Mouse (Mus musculus): ENCODE data around the gene Tcl1b3. TPM values are rescaled to one million over a fixed set of nuclear protein-coding genes. Genes with fewer than 3 reads are reported as not detected.
"Not testable (repeated sequence)": the region's sequence is repeated elsewhere in the genome, so short reads cannot be mapped to it uniquely, and the experiment has no call there.

Gene Tcl1b3
- not detected in 2 replicates for polyA plus RNA-seq (2014; fragmentation: Nextera tagmentation; extraction: Ambion mirVana)

DNA sequence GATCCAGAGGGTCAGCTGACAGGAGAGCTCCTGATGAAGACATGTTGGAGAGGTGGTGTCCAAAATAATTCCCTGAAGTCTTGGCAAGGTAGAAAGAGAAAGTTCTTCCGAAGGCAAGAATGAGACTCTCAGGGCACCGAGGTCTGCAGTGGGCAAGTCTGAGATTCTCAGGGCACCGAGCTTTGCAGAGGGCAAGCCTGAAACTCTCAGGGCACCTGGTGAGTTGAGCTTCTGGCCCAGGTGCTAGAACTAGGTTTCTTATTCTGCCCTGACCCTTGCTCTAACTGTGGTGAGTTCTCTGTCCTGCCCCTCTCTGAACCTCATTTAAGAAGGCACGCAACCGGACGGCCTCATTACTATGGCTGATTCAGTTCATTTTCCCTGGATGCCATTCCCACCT lies at the start of gene Tcl1b3:
Gene Tcl1b3 (plus strand): TSS at position 301 of the 400 bp plus-strand sequence.
- not testable (repeated sequence) for H3K27ac ChIP-seq (replicated peaks; ENCODE audit: low read depth, low read length); H3K4me1 ChIP-seq (ENCODE audit: control insufficient read depth, insufficient read depth, low read length); H3K27me3 ChIP-seq (replicated peaks; ENCODE audit: control insufficient read depth, insufficient read depth, low read length); ATAC-seq (ENCODE audit: low read depth); H3K4me3 ChIP-seq (ENCODE audit: low read depth, low read length); H3K4me2 ChIP-seq (ENCODE audit: low read depth, low read length); H3K9ac ChIP-seq (ENCODE audit: low read depth, low read length); H3K9me3 ChIP-seq (ENCODE audit: control insufficient read depth, low read length); DNase-seq (ENCODE audit: low spot score); H3K36me3 ChIP-seq (ENCODE audit: control insufficient read depth, insufficient read depth, low read length)
- WGBS: 94% methylated on average over 6 of the region's 6 CpGs

GRCm38 (mm10) chr12:105143096-105143495 lies 47.7 kb upstream of the Tcl1b3 start:
- ATAC-seq (ENCODE audit: low read depth) (no peak), DNase-seq (ENCODE audit: low spot score) (no peak)
- H3K36me3 ChIP-seq (ENCODE audit: control insufficient read depth, insufficient read depth, low read length): no peaks in the 10 kb centered on the region
- H3K4me3 ChIP-seq (ENCODE audit: low read depth, low read length): no peak overlapping the region
- H3K9me3 ChIP-seq (ENCODE audit: control insufficient read depth, low read length): no peaks in the 10 kb centered on the region
- 95% methylated on average over 3 of the region's 3 CpGs for WGBS
- no peaks in the 10 kb centered on the region for H3K4me1 ChIP-seq (ENCODE audit: control insufficient read depth, insufficient read depth, low read length)
- H3K27ac ChIP-seq (replicated peaks; ENCODE audit: low read depth, low read length): no peak overlapping the region
- no peaks in the 10 kb centered on the region for H3K27me3 ChIP-seq (replicated peaks; ENCODE audit: control insufficient read depth, insufficient read depth, low read length)
- H3K4me2 ChIP-seq (ENCODE audit: low read depth, low read length): no peak overlapping the region
- H3K9ac ChIP-seq (ENCODE audit: low read depth, low read length): no peak overlapping the region

DNA sequence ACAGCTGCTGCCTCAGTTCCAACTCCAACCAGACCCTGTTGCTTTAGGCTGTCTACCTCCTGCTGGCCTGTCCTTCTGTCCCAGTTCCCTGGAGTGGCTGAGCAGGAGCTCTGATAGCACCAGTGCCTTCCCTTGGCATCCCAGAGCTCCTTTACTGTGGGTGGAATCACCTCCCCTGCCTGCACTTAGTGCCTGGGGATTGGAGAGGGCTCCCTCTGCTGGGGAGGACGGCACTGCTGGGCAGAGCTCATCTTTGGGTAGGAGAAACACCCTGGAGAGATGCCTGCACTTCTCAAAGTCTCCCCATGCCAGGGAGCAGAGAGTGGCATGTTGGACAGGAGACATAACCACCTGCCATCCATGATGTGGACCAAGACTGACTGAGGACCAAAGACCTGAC lies 45.9 kb upstream of the Tcl1b3 start:
- not testable (repeated sequence) for H3K4me1 ChIP-seq (ENCODE audit: control insufficient read depth, insufficient read depth, low read length); ATAC-seq (ENCODE audit: low read depth); H3K4me3 ChIP-seq (ENCODE audit: low read depth, low read length); H3K27ac ChIP-seq (replicated peaks; ENCODE audit: low read depth, low read length); H3K9ac ChIP-seq (ENCODE audit: low read depth, low read length); DNase-seq (ENCODE audit: low spot score); H3K27me3 ChIP-seq (replicated peaks; ENCODE audit: control insufficient read depth, insufficient read depth, low read length); H3K36me3 ChIP-seq (ENCODE audit: control insufficient read depth, insufficient read depth, low read length); H3K9me3 ChIP-seq (ENCODE audit: control insufficient read depth, low read length); H3K4me2 ChIP-seq (ENCODE audit: low read depth, low read length)
- 14% methylated on average over 1 of the region's 1 CpGs for WGBS

- WGBS: 87% methylated on average over 3 of the region's 3 CpGs
- no peaks in the 10 kb centered on the region for H3K4me1 ChIP-seq (ENCODE audit: control insufficient read depth, insufficient read depth, low read length)
- no peak within 1 kb of the TSS for H3K27ac ChIP-seq (replicated peaks; ENCODE audit: low read depth, low read length)
- ATAC-seq (ENCODE audit: low read depth): no peak
- no peaks in the 10 kb centered on the region for H3K36me3 ChIP-seq (ENCODE audit: control insufficient read depth, insufficient read depth, low read length)
- no peak within 1 kb of the TSS for H3K9ac ChIP-seq (ENCODE audit: low read depth, low read length)
- no peak within 1 kb of the TSS for H3K4me2 ChIP-seq (ENCODE audit: low read depth, low read length)
- no peaks in the 10 kb centered on the region for H3K27me3 ChIP-seq (replicated peaks; ENCODE audit: control insufficient read depth, insufficient read depth, low read length)
- no peak for DNase-seq (ENCODE audit: low spot score)
- no peak within 1 kb of the TSS for H3K4me3 ChIP-seq (ENCODE audit: low read depth, low read length)
- no peaks in the 10 kb centered on the region for H3K9me3 ChIP-seq (ENCODE audit: control insufficient read depth, low read length)
Observed at GRCm38 (mm10) chr12:105145714-105146113, 45.1 kb upstream of the Tcl1b3 start, which contains the start of gene Tcl1b2. Gene Tcl1b2 (plus strand): TSS chr12:105146014.

DNA sequence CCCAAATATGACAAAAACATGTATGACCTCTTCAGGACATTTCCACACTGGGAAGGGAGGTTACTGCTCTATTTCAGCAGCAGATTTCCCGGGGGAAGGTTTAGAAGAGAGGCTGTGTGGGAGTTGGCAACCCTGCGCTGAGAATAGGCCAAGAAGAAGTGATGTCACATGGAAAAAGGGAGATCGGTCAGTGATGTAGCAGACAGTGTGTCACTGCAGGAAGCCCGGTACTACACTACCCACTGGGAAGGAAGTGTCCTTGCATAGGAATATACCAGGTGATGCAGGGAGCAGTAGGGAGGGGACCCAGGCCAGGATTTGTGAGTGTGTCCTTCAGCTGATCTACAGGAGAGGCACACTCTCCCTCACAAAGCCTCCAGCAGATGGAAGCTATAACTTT lies 35.6 kb upstream of the Tcl1b3 start:
- not testable (repeated sequence) for H3K9me3 ChIP-seq (ENCODE audit: control insufficient read depth, low read length); H3K4me3 ChIP-seq (ENCODE audit: low read depth, low read length); H3K4me2 ChIP-seq (ENCODE audit: low read depth, low read length); H3K4me1 ChIP-seq (ENCODE audit: control insufficient read depth, insufficient read depth, low read length); H3K27me3 ChIP-seq (replicated peaks; ENCODE audit: control insufficient read depth, insufficient read depth, low read length); H3K27ac ChIP-seq (replicated peaks; ENCODE audit: low read depth, low read length); ATAC-seq (ENCODE audit: low read depth); DNase-seq (ENCODE audit: low spot score); H3K36me3 ChIP-seq (ENCODE audit: control insufficient read depth, insufficient read depth, low read length); H3K9ac ChIP-seq (ENCODE audit: low read depth, low read length)
- 67% methylated on average over 4 of the region's 4 CpGs for WGBS

GRCm38 (mm10) chr12:105158842-105159241 lies 32.0 kb upstream of the Tcl1b3 start:
- no peak overlapping the region for H3K4me2 ChIP-seq (ENCODE audit: low read depth, low read length)
- WGBS: 61% methylated on average over 6 of the region's 6 CpGs

GRCm38 (mm10) chr12:105159390-105159789 lies 31.5 kb upstream of the Tcl1b3 start, which contains the start of gene Tcl1b1:
Gene Tcl1b1 (plus strand): TSS chr12:105159690.
- DNase-seq (ENCODE audit: low spot score): no peak
- 76% methylated on average over 4 of the region's 4 CpGs for WGBS
- Histone ChIP-seq H3K36me3 (ENCODE audit: control insufficient read depth, insufficient read depth, low read length) (no peaks in the 10 kb centered on the region), H3K4me2 (ENCODE audit: low read depth, low read length) (no peak within 1 kb of the TSS), H3K27me3 (replicated peaks; ENCODE audit: control insufficient read depth, insufficient read depth, low read length) (no peaks in the 10 kb centered on the region), H3K4me3 (ENCODE audit: low read depth, low read length) (no peak within 1 kb of the TSS), H3K9ac (ENCODE audit: low read depth, low read length) (no peak within 1 kb of the TSS), H3K4me1 (ENCODE audit: control insufficient read depth, insufficient read depth, low read length) (no peaks in the 10 kb centered on the region), H3K27ac (replicated peaks; ENCODE audit: low read depth, low read length) (no peak within 1 kb of the TSS), H3K9me3 (ENCODE audit: control insufficient read depth, low read length) (no peaks in the 10 kb centered on the region)
- ATAC-seq (ENCODE audit: low read depth): no peak

More at GRCm38 (mm10) chr12:105158842-105159241, 32.0 kb upstream of the Tcl1b3 start:
- Histone ChIP-seq H3K27me3 (replicated peaks; ENCODE audit: control insufficient read depth, insufficient read depth, low read length) (no peaks in the 10 kb centered on the region), H3K4me1 (ENCODE audit: control insufficient read depth, insufficient read depth, low read length) (no peaks in the 10 kb centered on the region), H3K9me3 (ENCODE audit: control insufficient read depth, low read length) (no peaks in the 10 kb centered on the region), H3K27ac (replicated peaks; ENCODE audit: low read depth, low read length) (no peak overlapping the region), H3K36me3 (ENCODE audit: control insufficient read depth, insufficient read depth, low read length) (no peaks in the 10 kb centered on the region), H3K9ac (ENCODE audit: low read depth, low read length) (no peak overlapping the region), H3K4me3 (ENCODE audit: low read depth, low read length) (no peak overlapping the region)
- DNase-seq (ENCODE audit: low spot score) (no peak), ATAC-seq (ENCODE audit: low read depth) (no peak)

GRCm38 (mm10) chr12:105166734-105167133 lies 24.1 kb upstream of the Tcl1b3 start:
- no peak overlapping the region for H3K4me2 ChIP-seq (ENCODE audit: low read depth, low read length)
- H3K27me3 ChIP-seq (replicated peaks; ENCODE audit: control insufficient read depth, insufficient read depth, low read length): no peaks in the 10 kb centered on the region
- ATAC-seq (ENCODE audit: low read depth) (no peak), DNase-seq (ENCODE audit: low spot score) (no peak)
- no peak overlapping the region for H3K9ac ChIP-seq (ENCODE audit: low read depth, low read length)
- H3K9me3 ChIP-seq (ENCODE audit: control insufficient read depth, low read length): no peaks in the 10 kb centered on the region
- WGBS: 59% methylated on average over 3 of the region's 3 CpGs
- no peak overlapping the region for H3K4me3 ChIP-seq (ENCODE audit: low read depth, low read length)
- H3K4me1 ChIP-seq (ENCODE audit: control insufficient read depth, insufficient read depth, low read length): no peaks in the 10 kb centered on the region
- no peaks in the 10 kb centered on the region for H3K36me3 ChIP-seq (ENCODE audit: control insufficient read depth, insufficient read depth, low read length)
- H3K27ac ChIP-seq (replicated peaks; ENCODE audit: low read depth, low read length): no peak overlapping the region

GRCm38 (mm10) chr12:105173366-105173765 lies 17.5 kb upstream of the Tcl1b3 start:
- Histone ChIP-seq H3K27me3 (replicated peaks; ENCODE audit: control insufficient read depth, insufficient read depth, low read length) (no peaks in the 10 kb centered on the region), H3K4me2 (ENCODE audit: low read depth, low read length) (no peak overlapping the region), H3K4me1 (ENCODE audit: control insufficient read depth, insufficient read depth, low read length) (no peaks in the 10 kb centered on the region), H3K9ac (ENCODE audit: low read depth, low read length) (no peak overlapping the region), H3K4me3 (ENCODE audit: low read depth, low read length) (no peak overlapping the region), H3K27ac (replicated peaks; ENCODE audit: low read depth, low read length) (no peak overlapping the region), H3K36me3 (ENCODE audit: control insufficient read depth, insufficient read depth, low read length) (no peaks in the 10 kb centered on the region), H3K9me3 (ENCODE audit: control insufficient read depth, low read length) (no peaks in the 10 kb centered on the region)
- WGBS: 71% methylated on average over 2 of the region's 2 CpGs
- ATAC-seq (ENCODE audit: low read depth) (no peak), DNase-seq (ENCODE audit: low spot score) (no peak)
